Mouse (Mus musculus) T-helper 2 cell (primary cell): ENCODE data around the gene Irgm2.
"Not testable (repeated sequence)": the region's sequence is repeated elsewhere in the genome, so short reads cannot be mapped to it uniquely, and the experiment has no call there.

Experiments
- in situ Hi-C: fragments of 300-600 bp; cut with MboI, MseI; formaldehyde crosslinking; loops from one replicate; pipeline ENCODE4 v1.15.1; 2025; ENCODE audit warnings: high pct_unique_total_duplicates

The Irgm2 gene

DNA sequence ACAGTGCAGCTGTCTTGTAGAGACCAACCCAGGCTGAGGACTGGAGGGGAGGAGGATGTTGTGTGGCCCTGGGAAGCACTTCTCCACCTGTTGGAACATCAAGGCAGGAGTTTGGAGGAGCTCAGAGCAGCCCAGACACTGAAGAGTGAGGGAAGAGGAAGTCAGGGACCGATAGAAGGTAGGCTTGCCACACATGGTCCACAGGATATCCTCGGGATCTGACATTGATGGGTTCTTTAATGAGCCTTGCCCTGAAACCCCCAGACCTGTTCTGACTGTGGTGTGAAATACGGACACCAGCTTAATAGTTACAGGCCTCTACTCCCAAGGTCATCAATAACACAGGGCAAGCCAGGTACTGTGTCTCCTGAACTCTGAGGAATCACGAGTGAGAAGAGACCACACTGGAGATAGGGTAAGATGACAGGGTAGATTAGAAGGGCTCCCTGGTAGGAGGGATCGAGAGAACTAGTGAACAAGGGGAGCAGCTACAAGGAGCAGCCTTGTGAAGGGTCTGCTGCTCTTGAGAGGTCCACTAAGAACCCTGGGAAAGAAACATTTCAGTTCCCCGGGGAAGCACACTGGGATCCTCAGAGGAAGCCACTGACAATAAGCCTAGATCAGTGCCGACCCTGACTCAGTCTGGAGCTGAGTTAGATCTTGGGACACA, 14.4 kb downstream of the Irgm2 start:
- in situ Hi-C loops, result loop anchor here (10.0 kb wide), 1 partner anchor 1891 kb away; the partner anchor contains the start of gene Rai1

DNA sequence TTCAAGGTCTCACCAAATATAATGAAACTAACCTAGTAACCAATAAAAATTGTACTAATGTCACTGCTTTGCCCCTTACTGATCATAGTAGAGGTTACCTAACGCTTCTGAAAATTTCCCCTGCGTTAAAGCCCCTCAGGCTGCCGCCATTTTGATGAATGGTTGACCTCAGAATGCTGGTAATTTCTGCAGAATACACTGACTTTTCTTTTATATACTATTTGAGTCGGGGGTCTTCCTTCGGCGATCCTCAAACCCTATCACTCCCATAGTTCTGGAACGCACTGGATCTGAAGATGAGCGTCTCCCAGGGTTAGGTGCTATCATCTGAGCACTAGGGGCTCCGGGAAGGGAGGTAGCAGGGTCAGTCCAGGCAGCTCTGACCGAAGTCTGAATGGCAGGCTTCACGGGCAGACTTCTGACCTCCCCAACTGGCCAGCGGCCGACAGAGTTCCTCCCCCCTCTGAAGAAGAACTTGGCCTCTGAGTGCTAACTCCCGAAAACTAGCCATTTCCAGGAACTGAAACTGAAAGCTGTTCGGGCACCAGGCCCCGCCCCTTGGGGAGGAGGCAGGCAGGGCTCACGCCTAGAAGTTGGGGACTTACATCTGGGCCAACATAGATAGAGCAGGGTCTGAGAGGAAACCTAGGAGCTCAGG, 15.1 kb downstream of the Irgm2 start:
- in situ Hi-C loops, result loop anchor here (10.0 kb wide), 1 partner anchor 1890 kb away; the partner anchor contains the start of gene Rai1

DNA sequence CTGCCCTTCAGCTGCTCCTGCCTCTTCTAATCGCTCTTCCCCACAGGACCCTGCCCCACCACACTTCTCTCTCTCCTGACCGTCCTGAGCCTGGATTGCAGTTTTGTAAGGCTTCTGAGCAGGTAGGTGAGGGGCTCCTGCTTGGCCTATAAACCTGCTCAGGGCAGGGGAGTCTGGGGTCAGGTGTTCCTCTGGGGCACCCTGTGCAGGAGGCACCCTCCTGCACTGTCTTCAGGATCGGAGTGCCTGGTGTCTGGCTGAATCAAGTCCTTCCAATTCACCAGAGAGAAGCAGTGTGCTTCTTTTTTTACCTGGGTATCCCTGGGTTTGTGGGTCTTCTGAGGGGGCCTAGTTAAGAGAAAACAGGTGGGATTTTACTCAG, 15.6 kb downstream of the Irgm2 start:
- in situ Hi-C loops, result loop anchor here (10.0 kb wide), 1 partner anchor 1890 kb away; the partner anchor contains the start of gene Rai1

DNA sequence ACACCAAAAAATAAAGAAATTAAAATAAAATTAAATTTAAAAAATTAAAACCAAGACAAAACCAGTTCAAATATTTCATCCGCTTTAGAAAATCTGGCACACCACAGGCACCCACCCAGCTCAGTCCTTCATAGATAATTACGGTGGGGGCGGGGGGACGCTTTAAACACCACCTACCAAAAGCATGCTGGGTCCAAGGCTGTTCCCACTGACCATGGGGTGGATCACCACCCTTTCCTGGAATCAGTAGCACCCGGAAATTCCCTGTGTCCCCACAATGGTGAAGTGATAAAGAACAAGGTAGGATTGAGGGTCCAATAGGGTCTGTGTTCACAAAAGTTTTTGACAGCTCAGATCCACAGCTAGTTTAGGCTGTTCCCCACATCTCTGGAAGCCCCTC, 16.4 kb downstream of the Irgm2 start:
- in situ Hi-C loops, result loop anchor here (10.0 kb wide), 1 partner anchor 1889 kb away; the partner anchor contains the start of gene Rai1

DNA sequence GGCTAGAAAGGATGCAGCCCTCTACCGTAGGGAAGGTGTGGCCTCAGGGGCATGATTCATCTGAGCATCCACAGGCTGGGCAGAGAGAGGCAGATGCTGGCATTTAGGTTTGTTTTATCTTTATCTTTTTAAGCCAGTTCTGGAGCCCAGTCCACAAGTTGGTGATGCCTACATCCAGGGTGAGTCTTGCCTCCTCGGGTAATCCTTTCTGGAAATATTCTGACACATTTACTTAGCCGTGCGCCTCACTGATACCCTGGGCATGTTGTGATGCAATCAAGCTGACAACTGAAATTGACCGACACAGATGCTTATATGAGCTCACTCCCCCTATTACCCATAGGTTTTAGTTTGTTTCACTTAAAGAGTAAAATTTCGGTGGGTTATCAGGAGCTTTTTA, 17.4 kb downstream of the Irgm2 start:
- in situ Hi-C loops, result loop anchor here (10.0 kb wide), 1 partner anchor 1888 kb away; the partner anchor contains the start of gene Rai1

DNA sequence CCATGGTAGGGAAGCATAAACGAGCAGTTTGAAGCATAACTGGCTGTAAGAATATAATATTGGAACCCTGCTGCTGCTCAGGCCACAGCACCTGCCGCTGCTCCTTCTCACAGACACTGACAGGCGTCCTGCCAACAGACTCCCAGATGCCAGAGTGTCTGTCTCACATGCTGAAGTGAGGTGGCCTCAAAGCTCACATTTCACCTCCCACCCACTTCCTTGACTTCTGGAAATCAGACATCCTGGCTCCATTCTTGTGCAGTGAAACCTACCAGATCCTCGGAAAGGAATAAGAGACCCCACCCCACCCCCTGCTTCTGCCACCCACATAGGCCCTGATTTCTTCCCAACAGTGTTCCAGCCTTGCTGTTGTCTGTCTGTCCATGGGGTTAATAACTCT, 24.3 kb downstream of the Irgm2 start:
- in situ Hi-C loops, result no loop called here

DNA sequence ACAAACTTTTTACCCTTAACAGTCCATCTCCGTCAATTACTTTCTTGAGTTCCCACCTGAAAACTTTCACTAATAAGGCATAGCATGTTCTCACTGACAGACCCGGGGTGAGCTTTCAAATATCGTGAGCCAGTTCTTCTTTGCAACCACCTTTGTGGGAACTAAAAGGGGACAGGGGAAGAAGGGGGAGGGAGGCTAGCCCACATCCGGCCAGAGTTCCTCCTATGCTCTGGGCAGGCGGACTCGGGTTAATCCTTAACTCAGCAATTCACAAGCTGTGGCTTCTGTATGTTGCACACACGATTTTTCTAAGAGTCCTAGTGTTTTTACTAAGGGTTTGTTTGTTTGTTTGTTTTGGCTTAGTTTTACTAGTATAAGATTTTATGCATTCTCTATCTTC, 24.9 kb downstream of the Irgm2 start:
- in situ Hi-C loops, result no loop called here

DNA sequence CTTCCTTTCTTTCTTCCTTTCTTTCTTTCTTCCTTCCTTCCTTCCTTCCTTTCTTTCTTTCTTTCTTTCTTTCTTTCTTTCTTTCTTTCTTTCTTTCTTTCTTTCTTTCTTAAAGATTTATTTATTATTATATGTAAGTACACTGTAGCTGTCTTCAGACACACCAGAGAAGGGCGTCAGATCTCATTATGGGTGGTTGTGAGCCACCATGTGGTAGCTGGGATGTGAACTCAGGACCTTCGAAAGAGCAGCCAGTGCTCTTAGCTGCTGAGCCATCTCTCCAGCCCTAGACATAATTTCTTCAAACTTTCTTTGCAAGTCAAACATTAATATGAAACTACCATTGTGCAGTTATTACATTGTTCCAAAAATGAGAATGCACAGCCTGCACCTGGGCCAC, 25.5 kb downstream of the Irgm2 start:
- in situ Hi-C loops, result not testable (repeated sequence)

DNA sequence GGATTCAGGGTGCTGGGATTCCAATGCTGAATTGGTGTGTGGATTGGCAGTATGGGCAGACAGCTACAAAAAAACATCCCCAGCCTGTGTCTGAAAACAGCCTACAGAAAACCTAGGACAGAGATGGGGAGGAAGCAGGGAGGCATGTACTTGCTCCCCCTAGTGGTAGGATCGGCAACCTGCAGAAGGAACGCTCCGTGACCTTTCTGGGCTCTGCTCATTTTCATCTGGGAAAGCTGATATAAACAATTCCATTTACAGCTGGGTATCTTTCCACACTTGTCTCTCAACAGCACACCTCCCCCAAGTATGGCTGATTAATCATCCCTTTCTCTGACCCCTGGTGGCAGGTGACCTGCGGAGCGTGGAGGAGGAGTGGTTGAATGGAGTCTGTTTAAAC, 26.2 kb downstream of the Irgm2 start:
- in situ Hi-C loops, result no loop called here

DNA sequence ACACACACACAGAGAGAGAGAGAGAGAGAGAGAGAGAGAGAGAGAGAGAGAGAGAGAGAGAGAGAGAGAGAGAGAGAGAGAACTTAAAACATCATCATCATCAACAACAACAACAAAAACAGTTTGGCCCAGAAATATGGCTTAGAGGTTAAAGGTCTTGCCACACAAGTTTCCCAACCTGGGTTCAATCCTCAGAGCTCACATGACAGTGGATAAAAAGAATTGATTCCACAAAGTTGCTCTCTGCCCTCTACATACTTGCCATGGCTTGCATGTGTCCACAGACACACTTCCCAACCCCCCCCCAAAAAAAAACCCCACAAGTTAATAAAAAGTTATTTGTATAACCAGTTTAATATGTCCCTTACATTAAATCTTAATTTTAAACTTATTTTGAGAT, 27.0 kb downstream of the Irgm2 start:
- in situ Hi-C loops, result no loop called here

DNA sequence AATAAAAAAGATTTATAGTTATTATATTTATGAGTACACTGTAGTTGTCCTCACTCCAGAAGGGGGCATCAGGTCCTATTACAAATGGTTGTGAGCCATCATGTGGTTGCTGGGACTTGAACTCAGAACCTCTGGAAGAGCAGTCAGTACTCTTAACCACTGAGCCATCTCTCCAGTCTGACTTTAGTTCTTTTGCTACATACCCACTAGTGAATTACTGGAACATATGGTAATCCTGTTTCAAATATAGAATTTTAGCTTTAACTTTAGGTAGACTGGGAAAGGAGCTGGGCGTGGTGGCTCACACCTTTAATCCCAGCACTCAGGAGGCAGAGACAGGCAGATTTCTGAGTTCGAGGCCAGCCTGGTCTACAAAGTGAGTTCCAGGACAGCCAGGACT, 28.6 kb downstream of the Irgm2 start:
- in situ Hi-C loops, result not testable (repeated sequence)

DNA sequence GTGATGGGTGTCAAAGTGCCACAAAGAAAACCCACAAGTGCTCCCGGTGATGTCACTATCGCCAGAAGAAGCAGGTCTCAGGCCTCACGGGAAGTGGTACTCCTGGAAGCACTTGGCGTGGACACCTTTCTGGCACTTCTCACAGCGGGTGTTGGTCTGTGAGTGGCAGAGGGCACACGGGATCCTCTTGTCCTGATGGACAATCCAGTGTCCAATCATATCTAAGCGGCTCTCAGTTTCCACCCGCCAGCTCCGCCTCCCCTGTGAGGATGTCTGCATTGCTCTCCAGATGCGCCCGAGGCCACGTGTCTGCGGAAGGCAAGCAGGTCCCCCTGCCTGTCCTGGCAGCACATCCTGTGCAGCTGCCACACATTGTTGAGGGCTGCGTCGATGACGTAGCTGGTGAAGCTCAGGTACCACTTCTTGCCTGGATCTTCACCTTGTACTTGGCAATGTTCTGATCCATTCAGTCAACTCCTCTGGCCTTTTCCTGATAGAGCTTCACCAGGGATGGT, 31.0 kb downstream of the Irgm2 start:
- in situ Hi-C loops, result loop anchor here (5.0 kb wide), 1 partner anchor 33 kb away; the partner anchor contains the start of genes Igtp and Irgm2

DNA sequence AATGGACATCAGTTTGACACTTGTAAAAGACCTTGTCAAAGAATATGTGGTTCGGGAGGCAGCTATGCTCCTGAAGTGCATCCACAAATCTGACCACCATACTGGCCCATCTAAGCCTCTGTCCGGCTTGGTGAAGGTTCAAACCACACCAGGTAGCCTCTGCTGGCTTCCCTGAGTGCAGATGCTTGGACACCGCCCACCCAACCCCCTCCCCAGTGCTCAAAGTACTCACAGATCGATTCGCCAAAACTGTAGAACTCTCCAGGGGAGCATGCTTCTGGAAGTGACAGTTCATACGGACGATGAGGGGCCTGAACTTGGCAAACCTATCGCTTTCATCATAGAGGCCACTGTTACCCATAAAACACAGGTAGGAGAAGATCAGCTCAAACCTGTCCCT, 31.7 kb downstream of the Irgm2 start:
- in situ Hi-C loops, result loop anchor here (5.0 kb wide), 1 partner anchor 34 kb away; the partner anchor contains the start of genes Igtp and Irgm2

DNA sequence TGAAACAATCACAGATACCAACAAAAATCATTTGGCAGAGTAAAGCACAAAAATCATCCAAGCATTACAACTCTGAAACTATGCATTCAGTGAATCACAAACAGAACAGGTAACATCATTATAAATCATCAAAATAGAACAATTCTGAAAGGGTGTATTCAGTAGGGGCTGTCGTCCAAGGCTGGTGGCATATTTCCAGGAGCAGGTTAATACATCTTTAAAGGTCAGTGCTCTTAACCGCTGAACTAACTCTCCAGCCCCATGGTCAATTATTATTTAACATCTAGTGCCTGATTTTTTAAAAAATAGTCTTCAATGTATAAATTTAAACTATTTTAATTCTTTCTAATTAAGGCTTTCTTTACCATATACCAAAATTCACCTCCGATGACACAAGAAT, 35.1 kb downstream of the Irgm2 start:
- in situ Hi-C loops, result loop anchor here (5.0 kb wide), 1 partner anchor 37 kb away; the partner anchor contains the start of genes Igtp and Irgm2

DNA sequence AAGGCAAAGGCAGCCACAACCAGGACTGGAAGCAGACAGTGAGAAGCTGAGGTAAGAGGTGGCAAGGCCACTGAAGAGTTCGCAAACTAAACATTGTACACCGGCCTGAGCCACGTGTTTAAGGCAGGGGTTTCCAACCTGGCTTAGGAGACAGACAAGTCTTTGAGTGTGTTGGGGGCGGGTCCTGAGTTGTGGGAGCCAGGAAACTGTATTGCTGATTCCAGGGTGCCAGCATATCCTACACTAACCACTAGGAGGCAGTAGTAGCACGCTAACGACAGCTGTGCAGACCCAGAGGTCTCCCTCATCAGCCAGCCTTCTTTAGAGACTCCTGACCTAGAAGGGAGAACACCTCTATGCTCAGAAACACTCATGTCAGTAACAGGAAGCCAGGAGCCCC, 35.7 kb downstream of the Irgm2 start:
- in situ Hi-C loops, result no loop called here

DNA sequence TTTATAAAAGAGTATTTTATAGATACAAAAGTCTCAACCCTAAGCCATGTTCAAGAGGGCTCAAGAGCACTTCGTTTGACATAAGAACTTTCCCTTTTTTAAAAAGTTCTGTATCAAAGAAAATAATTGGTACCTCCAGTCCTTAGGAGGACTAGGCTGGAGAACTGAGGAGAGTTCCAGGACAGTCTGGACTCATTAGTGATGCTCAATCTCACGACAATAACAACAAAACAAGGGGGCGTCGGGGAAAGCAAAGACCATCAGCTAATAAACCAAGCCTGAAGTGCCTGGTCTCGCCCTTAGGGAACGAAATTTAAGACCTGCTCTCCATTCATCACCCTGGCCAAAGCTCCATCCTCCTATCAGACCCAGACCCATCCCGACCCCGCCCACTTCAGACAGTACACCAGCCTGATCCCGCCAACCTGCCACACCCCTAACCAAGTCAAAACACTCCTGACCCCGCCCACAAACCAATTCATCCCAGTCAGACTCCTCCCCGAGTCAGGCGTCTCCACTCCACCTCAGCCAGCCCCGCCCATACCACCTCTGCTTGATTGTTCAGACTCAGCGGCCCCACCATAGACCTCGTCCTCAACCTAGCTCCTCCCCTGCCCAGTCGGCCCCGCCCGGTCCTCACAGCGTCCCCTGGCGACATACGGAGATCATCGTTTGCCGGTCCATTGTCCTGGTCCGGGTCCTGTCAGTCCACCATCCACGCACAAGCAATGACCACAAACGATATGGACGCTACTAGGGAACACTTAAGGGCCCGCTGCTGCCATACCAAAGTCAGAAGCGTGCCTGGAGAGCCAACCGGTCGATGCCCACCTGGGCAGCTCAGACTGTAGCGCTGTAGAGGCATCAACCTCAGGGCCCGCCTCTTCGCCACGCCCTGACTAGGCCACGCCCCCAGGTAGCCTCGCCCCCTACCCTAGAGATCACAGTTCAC, 39.7 kb downstream of the Irgm2 start:
- in situ Hi-C loops, result no loop called here

DNA sequence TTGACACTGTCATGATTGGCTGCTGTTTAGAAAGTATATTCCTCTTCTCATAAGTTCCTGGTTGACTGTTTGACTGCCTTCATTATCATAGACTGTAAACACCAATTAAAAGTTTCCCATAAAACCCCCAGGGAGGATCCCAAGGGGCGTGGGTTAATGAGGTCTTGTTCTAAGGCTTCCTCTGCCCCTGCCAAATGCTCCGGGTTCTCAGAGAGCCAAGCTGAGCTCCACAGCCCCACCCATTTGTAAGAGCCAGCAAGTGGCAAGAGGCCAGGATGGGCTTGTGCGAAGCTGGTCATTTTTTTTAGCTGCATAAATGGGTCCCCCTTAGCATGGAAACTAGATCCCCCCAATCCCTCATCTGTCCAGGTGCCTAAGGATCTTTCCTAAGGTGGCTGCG, 47.9 kb downstream of the Irgm2 start:
- in situ Hi-C loops, result no loop called here

DNA sequence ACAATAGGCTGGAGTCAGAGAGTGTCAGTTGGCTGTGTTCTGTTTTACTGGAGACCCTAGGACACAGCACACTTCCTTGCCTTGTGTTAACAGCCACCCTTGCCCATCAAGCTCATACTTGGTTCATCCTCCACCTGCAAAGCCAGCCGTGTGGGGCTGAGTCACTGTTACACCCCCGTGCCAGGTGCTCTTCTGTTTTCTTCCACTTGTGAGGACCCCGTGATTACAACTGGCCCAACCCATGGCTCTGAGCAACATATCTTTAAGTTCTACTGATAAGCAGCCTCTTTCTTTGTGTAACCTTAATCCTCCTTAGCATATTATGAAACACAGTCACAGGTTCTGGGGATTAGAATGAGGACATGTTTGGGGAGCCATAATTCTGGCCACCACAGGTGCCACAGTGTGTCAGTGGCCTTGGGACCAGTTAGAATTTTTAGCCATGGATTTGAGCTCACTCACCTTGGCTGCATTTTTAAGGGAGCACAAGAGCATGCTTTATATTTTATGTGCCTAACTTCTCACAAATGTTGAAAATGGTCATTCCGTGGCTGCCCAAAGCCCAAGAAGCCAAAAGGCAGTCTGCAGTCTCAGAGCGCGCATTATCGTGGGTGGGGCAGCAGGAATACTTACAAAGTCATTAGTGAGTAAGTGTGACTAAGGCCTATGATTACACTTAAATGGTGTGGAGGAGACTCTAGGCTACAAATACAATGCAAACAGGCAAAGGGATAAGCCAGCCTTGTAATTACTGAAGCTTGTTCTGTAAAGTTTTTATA, 50.0 kb downstream of the Irgm2 start:
- in situ Hi-C loops, result no loop called here

DNA sequence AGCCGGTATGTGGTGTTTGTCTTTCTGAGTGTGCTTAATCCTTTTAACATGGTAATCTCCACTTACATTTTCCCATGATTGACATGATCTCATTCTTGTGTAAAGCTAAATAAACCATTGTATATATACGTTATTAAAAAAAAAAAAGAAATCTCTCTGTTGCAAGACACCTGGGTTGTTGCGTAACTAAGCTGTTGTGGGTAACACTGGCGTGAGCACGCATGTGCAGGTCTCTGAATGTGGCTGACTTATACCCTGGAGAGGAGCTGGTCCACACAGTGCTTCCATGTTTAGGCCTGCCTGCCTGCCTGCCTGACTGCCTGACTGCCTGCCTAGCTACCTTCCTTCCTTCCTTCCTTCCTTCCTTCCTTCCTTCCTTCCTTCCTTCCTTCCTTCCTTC, 51.1 kb downstream of the Irgm2 start:
- in situ Hi-C loops, result no loop called here

DNA sequence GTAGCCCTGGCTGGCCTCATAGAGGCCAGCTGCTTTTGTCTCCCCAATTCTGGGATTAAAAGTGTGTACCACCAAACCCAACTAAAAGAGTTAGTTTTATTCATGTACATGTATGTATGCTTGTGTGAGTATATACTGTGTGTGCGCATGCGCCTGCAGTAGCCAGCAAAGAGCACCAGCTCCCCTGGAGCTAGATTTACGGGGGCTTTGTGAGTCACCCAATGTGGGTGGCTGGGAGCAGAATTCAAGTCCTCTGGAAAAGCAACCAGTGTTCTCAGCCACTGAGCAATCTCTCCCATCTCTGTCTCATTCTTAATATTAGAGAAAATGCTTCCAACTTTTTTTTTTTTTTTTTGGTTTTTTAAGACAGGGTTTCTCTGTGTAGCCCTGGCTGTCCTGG, 55.0 kb downstream of the Irgm2 start:
- in situ Hi-C loops, result no loop called here

DNA sequence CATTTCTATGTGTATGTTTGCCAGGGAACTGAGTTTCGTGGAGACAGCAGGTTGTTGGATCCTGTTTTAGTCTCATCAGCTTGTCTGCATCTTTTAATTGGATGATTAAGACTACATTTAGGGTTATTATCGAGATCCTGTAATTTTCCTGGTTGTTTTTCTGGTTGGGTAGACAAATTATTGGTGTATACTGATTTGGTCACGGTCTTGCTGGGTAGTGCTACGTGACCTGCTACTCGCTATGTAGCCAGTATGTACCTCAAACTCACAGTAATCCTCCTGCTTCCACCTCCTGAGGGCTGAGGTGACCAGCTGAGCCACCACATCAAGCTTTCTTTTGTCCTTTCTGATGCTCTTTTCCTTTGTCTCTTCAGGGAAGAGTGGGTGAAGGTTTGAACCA, 58.4 kb downstream of the Irgm2 start:
- in situ Hi-C loops, result no loop called here
